Mouse (Mus musculus) urinary bladder, postnatal 14 days (tissue): ENCODE data around the gene Acadm.

Source experiments
- DNase-seq: peaks from one replicate; pipeline ENCODE4 v3.0.0; 2021; ENCODE audit warnings: low spot score

The Acadm gene

DNA sequence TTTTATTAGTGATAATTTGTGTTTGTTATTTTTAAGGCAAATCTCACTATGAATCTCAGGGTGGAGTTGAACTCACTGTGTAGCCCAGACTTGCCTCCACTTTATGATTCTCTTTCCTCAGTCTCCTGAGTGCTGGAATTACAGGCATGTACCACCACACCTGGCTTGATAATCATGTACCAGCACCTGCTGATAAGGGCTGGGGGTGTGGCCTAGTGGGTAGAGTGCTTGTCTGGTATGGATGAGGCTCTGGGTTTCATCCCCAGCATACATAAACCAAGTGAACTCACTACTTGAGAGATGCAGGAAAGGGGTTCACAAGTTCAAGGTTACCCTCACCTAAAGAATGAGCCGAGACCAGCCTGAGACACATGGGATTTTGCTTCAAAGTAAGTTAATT lies 42.5 kb downstream of the Acadm start:
- DNase-seq = no peak

DNA sequence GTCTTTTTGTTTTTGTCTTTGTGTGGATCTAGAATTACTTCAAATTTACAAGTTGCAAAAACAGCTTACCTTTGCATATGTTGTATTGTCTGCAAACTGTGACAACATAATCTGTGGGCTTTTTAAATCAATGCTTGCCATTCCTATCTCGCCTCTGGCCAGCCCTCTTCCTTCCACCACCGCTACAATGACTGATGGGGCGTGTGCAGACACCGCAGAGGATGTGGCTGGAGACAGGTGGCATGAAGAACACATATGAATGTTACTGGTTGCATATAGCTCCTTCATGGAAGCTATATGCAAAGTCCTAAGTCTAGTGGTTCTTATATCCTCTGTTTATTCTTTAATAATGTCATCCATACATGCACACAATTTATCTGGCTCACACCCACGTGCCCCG lies 47.2 kb downstream of the Acadm start:
- no peak for DNase-seq

DNA sequence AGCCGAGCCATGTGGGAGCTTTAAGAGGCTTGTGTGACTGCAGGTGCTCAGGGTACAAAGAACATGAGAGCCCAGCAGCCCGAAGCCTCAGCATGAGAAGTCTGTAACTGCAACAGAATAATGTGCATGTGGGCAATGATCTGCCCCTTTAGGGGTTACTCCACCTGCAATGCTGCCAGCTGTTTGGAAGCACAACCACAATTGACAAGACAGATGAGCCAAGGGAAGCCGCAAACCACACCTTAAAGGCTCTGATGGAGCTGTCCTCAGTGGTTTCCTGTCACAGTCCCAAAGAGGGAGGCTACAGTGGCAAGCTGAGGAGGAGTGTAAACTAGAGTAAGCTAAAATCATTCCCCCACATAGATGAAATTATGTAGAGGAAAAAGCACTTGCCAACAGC lies 49.0 kb downstream of the Acadm start:
- no peak for DNase-seq

DNA sequence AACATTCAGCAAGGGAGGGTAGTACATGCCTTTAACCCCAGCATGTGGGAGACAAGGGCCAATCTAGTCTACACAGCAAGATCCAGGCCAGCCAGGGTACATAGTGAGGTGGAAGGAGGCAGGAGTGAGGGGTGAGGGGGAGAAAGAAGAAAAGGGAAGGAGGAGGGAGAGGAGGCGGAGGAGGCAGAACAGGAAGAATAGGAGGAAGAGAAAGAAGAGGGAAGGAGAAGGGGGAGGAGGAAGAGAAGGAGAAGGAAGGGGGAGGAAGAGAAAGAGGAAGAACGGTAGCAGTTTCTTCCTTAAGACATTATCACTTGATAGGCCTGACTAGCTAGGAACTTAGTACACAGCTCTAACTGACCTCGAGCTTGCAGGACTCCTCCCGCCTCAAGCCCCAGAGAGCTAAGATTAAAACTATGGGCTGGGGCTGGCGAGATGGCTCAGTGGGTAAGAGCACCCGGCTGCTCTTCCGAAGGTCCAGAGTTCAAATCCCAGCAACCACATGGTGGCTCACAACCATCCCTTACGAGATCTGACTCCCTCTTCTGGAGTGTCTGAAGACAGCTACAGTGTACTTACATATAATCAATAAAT lies 55.1 kb downstream of the Acadm start:
- no peak for DNase-seq

DNA sequence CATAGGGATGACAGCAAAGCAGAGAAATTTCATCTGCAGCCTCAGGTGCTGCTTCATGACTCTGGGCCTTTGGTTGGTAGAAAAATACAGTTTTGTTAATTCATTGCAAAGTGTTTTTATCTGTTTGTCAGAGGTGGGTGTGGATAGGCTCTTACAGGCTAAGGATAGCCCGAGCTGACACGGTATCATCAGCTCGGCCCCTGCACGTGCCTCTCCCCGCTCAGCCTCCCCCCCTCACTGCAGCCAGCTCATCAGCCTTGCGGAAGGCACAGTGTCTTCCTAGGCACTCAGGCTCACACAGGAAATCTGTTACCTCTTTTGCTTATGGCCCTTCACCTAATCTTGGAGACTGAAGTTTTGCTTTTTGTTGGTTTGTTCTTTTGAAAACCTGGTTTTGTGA lies 56.3 kb downstream of the Acadm start:
- DNase-seq = no peak

- no peak for DNase-seq
Measured at GRCm38 (mm10) chr3:153886296-153886695, 58.1 kb downstream of the Acadm start.
